Mouse (Mus musculus): Measurements from ENCODE around the gene Arl6.

- TF ChIP-seq CTCF (IDR thresholded peaks at IDR 0.05; ENCODE audit: low read depth) (no peak), EP300 (optimal IDR thresholded peaks at IDR 0.05) (no peak)
Observed at GRCm38 (mm10) chr16:59586911-59587310, 52.3 kb downstream of the Arl6 start.
